Mouse (Mus musculus): ENCODE measurements around the gene Cpa3. TPM values are rescaled to one million over a fixed set of nuclear protein-coding genes. Genes with fewer than 3 reads are reported as not detected.
A peak's percentile ranks its signal among the peaks of the same experiment; 100 is the strongest.

Gene Cpa3
- polyA plus RNA-seq, 1 experiment from 2014 or later, result not detected

DNA sequence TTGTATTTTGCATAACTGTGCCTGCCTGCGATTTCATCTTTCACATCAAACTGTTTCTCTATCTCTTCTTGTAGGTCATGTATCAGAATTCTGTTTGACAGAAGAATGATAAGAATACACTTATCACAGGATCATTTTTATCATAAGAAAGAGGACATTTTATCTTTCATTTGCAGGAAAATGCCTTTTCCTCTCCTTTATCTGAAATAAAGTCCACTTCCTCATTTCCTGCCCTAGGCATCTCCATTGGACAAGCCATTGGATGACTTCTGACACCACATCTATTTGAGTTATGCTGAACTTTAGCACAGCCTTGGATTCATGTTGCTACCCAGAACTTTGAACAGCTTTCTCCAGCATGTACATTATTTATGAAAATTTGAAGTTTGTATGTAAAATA lies 13.0 kb downstream of the Cpa3 start:
- WGBS, result 89% methylated on average over 1 of the region's 1 CpGs
- Histone ChIP-seq H3K4me1 (ENCODE audit: control insufficient read depth, insufficient read depth, low read depth, low read length) (no peaks in the 10 kb centered on the region), H3K27me3 (replicated peaks; ENCODE audit: control insufficient read depth, insufficient read depth, low read length) (no peaks in the 10 kb centered on the region), H3K9ac (ENCODE audit: low read depth, low read length) (no peak overlapping the region), H3K36me3 (ENCODE audit: control insufficient read depth, insufficient read depth, low read length) (no peaks in the 10 kb centered on the region), H3K9me3 (ENCODE audit: control insufficient read depth, low read length) (no peaks in the 10 kb centered on the region), H3K27ac (ENCODE audit: low read depth, low read length) (no peak overlapping the region), H3K4me2 (ENCODE audit: low read length) (no peak overlapping the region), H3K4me3 (ENCODE audit: low read length) (no peak overlapping the region)
- ATAC-seq, result no peak

DNA sequence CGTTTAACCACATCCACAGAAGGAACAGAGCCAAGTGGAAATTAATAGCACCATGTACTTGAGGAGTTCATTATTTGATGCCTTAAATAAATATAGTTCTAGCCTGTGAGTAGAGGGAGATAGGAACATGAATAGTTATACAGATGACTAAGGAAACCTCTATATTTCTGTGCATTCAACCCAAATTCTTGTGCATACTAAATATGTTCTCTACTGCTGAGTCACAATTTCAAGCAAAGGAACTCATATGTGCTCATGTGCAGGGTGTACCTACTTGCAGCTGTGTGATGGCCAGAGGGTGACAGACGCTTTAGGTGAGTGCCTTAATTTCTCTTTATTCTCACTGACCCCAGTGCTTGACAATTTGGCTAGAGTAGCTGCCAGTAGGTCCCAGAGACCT lies 16.6 kb downstream of the Cpa3 start:
- 88% methylated on average over 2 of the region's 2 CpGs for WGBS
- Histone ChIP-seq H3K4me3 (ENCODE audit: low read length) (no peak overlapping the region), H3K4me1 (ENCODE audit: control insufficient read depth, insufficient read depth, low read depth, low read length) (no peaks in the 10 kb centered on the region), H3K27me3 (replicated peaks; ENCODE audit: control insufficient read depth, insufficient read depth, low read length) (no peaks in the 10 kb centered on the region), H3K9me3 (ENCODE audit: control insufficient read depth, low read length) (no peaks in the 10 kb centered on the region), H3K9ac (ENCODE audit: low read depth, low read length) (no peak overlapping the region), H3K36me3 (ENCODE audit: control insufficient read depth, insufficient read depth, low read length) (no peaks in the 10 kb centered on the region), H3K27ac (ENCODE audit: low read depth, low read length) (no peak overlapping the region), H3K4me2 (ENCODE audit: low read length) (no peak overlapping the region)
- no peak for ATAC-seq

DNA sequence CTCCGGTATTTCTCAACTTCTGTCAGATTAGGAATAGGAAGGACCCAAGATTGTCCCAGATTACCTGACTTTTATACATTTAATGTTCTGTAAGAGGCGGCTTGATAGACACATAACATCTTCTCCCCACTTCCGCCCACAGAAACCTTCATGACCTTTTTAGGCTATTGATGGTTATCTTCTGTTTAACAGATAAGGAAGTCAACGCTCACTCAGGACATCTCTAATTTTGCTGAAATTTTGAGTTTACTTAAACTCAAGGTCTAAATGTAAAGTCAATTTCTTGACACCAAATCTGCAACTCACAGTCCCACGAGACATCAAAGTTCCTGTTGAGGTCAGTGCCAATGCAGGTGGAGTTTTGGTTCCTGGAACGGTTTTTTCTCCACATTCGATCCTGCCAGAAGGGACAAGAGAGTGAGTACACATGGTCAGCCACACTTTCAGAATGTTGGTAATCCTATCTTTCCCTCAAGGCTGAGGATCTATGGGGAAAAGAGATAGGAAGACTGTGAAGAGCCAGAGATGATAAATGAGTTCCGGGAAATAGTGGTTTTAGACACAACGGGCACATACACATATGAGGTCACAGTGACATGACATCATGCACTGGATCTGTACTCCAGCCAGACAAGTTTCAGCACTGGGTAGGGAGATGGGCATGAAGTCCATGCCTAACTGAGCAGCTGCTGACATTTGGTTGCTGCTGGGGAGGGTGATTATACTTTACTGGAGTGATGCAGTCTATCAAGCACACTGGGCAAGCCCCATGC lies 18.9 kb downstream of the Cpa3 start:
- no peak overlapping the region for H3K4me3 ChIP-seq (ENCODE audit: low read length)
- no peak overlapping the region for H3K27ac ChIP-seq (ENCODE audit: low read depth, low read length)
- no peak overlapping the region for H3K9ac ChIP-seq (ENCODE audit: low read depth, low read length)
- no peaks in the 10 kb centered on the region for H3K36me3 ChIP-seq (ENCODE audit: control insufficient read depth, insufficient read depth, low read length)
- WGBS, result 92% methylated on average over 9 of the region's 9 CpGs
- H3K9me3 ChIP-seq (ENCODE audit: control insufficient read depth, low read length), result no peaks in the 10 kb centered on the region
- H3K4me2 ChIP-seq (ENCODE audit: low read length), result no peak overlapping the region
- no peaks in the 10 kb centered on the region for H3K27me3 ChIP-seq (replicated peaks; ENCODE audit: control insufficient read depth, insufficient read depth, low read length)
- ATAC-seq, result no peak
- no peaks in the 10 kb centered on the region for H3K4me1 ChIP-seq (ENCODE audit: control insufficient read depth, insufficient read depth, low read depth, low read length)

DNA sequence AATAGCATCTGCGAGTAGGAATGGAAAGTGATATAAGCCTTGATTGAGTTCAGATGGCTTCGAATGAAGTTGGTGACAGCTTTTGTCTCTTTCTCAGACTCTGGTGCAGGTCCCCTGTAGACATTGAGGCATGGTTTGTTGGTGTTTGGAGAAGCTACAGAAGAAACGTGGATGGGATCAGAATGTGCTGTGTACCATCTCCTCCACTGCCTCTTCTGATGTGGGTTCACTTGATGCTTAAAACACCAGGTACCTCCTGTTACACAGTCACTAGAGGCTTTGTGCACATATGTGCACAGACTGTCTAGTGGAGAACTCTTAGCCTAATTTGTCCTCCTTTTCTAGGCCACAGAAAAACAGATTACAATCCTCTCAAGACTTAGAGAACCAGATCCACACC lies 19.8 kb downstream of the Cpa3 start:
- no peak overlapping the region for H3K4me3 ChIP-seq (ENCODE audit: low read length)
- no peak overlapping the region for H3K27ac ChIP-seq (ENCODE audit: low read depth, low read length)
- H3K4me1 ChIP-seq (ENCODE audit: control insufficient read depth, insufficient read depth, low read depth, low read length), result no peaks in the 10 kb centered on the region
- no peak for ATAC-seq
- H3K9me3 ChIP-seq (ENCODE audit: control insufficient read depth, low read length), result no peaks in the 10 kb centered on the region
- H3K9ac ChIP-seq (ENCODE audit: low read depth, low read length), result no peak overlapping the region
- WGBS, result 81% methylated on average over 3 of the region's 3 CpGs
- H3K36me3 ChIP-seq (ENCODE audit: control insufficient read depth, insufficient read depth, low read length), result no peaks in the 10 kb centered on the region
- H3K4me2 ChIP-seq (ENCODE audit: low read length), result no peak overlapping the region
- no peaks in the 10 kb centered on the region for H3K27me3 ChIP-seq (replicated peaks; ENCODE audit: control insufficient read depth, insufficient read depth, low read length)

DNA sequence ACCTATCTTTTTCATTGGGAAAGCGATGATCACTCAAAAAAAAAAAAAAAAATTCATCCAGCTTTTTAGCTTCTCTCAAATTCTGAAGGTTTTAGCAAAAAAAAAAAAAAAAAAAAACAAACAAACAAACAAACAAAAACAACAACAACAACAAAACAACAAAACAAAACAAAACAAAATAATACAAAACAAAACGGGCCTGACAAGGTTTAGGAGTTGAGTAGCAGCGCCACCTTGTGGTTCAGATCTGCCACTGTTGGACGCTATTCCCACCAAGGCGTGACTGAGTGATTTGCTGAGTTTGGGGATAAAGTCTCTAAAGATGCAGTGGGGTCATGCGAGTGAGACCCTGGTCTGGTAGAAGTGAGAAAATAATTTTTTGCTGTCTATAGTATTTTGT lies 43.1 kb downstream of the Cpa3 start:
- Histone ChIP-seq H3K27me3 (replicated peaks; ENCODE audit: control insufficient read depth, insufficient read depth, low read length) (no peaks in the 10 kb centered on the region), H3K4me1 (ENCODE audit: control insufficient read depth, insufficient read depth, low read depth, low read length) (no peaks in the 10 kb centered on the region), H3K9me3 (ENCODE audit: control insufficient read depth, low read length) (no peaks in the 10 kb centered on the region), H3K9ac (ENCODE audit: low read depth, low read length) (no peak overlapping the region), H3K36me3 (ENCODE audit: control insufficient read depth, insufficient read depth, low read length) (no peaks in the 10 kb centered on the region), H3K27ac (ENCODE audit: low read depth, low read length) (no peak overlapping the region), H3K4me2 (ENCODE audit: low read length) (no peak overlapping the region), H3K4me3 (ENCODE audit: low read length) (no peak overlapping the region)
- ATAC-seq, result peak; percentile 72; the same call in 1 of the 2 replicates
- WGBS, result 32% methylated on average over 6 of the region's 6 CpGs

DNA sequence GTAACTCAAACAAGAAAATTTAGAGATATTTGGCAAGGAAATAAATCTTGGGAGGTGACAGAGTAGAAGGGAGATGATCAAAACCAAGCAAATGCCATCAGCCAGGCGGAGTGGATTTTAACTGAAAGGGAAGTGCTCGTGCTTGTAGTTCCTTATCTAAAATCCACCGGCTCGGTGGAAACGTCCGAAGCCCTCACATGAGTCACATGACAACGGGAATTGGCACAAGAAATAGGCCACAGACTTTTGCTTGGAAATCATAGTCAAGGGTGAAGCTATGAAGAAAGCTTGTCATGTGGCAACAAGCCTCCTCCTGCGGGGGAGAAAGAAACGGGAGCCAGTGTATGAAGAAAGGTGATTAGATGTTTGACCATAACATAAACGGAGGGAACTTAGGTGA lies 44.1 kb downstream of the Cpa3 start:
- Histone ChIP-seq H3K4me1 (ENCODE audit: control insufficient read depth, insufficient read depth, low read depth, low read length) (no peaks in the 10 kb centered on the region), H3K4me2 (ENCODE audit: low read length) (no peak overlapping the region), H3K27ac (ENCODE audit: low read depth, low read length) (no peak overlapping the region), H3K4me3 (ENCODE audit: low read length) (no peak overlapping the region), H3K9ac (ENCODE audit: low read depth, low read length) (no peak overlapping the region), H3K9me3 (ENCODE audit: control insufficient read depth, low read length) (no peaks in the 10 kb centered on the region), H3K27me3 (replicated peaks; ENCODE audit: control insufficient read depth, insufficient read depth, low read length) (no peaks in the 10 kb centered on the region), H3K36me3 (ENCODE audit: control insufficient read depth, insufficient read depth, low read length) (no peaks in the 10 kb centered on the region)
- ATAC-seq, result no peak
- 91% methylated on average over 10 of the region's 10 CpGs for WGBS

DNA sequence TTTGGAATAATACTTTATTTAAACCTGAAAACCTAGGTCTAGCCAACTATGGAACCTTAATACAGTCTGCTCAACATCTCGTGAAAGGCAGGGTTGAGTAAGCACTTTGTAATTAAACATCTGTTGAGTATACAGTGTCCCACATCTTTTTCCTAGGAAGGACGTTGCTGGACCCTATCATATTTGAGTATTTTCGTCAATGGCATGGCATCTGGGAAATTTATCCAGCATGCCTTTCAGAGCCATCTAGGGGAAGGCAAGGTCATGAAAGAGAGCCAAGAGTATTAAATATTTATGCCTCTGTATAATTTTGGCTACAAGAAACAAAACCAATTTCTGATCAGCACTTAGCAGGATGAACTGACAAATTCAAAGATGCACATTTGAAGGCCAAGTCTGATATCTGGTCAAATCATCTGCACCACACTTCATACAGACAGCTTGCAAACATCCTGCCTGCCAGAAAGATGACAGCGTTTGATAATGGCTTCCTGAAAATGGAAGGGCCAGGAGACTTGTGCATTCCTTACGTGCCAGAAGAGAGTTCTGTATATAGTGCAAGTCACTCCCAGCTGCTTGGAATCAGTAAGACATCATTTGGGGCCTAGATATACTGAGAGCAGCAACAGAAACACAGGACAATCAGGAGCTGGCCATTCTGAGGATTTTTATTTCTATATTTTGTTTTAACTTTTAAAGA lies 52.9 kb downstream of the Cpa3 start:
- Histone ChIP-seq H3K4me2 (ENCODE audit: low read length) (no peak overlapping the region), H3K27me3 (replicated peaks; ENCODE audit: control insufficient read depth, insufficient read depth, low read length) (no peaks in the 10 kb centered on the region), H3K9me3 (ENCODE audit: control insufficient read depth, low read length) (no peaks in the 10 kb centered on the region), H3K9ac (ENCODE audit: low read depth, low read length) (no peak overlapping the region), H3K4me1 (ENCODE audit: control insufficient read depth, insufficient read depth, low read depth, low read length) (no peaks in the 10 kb centered on the region), H3K36me3 (ENCODE audit: control insufficient read depth, insufficient read depth, low read length) (no peaks in the 10 kb centered on the region), H3K4me3 (ENCODE audit: low read length) (no peak overlapping the region), H3K27ac (ENCODE audit: low read depth, low read length) (no peak overlapping the region)
- WGBS, result 79% methylated on average over 5 of the region's 5 CpGs
- ATAC-seq, result no peak

DNA sequence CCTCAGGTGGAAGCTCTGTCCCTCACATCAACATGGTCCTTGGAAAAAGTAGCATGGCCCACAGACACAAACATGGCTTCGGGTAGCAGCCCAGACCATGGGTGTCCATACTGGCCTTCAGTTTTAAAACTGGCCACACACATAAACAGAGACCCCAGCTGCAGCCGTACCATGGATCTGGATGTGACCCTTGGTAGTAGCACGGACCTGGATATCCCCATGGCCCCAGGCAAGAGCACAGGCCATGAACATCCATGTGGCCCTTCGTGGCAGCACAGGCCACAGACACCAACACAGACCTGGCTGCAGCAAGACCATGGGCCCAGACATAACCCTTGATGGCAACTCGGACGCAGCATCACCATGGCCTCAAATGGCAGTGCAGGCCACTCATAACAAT lies 69.6 kb downstream of the Cpa3 start:
- Histone ChIP-seq H3K9me3 (ENCODE audit: control insufficient read depth, low read length) (no peaks in the 10 kb centered on the region), H3K36me3 (ENCODE audit: control insufficient read depth, insufficient read depth, low read length) (no peaks in the 10 kb centered on the region), H3K9ac (ENCODE audit: low read depth, low read length) (no peak overlapping the region), H3K27ac (ENCODE audit: low read depth, low read length) (no peak overlapping the region), H3K27me3 (replicated peaks; ENCODE audit: control insufficient read depth, insufficient read depth, low read length) (no peaks in the 10 kb centered on the region), H3K4me1 (ENCODE audit: control insufficient read depth, insufficient read depth, low read depth, low read length) (no peaks in the 10 kb centered on the region), H3K4me2 (ENCODE audit: low read length) (no peak overlapping the region), H3K4me3 (ENCODE audit: low read length) (no peak overlapping the region)
- no peak for ATAC-seq
- WGBS, result 90% methylated on average over 6 of the region's 6 CpGs

DNA sequence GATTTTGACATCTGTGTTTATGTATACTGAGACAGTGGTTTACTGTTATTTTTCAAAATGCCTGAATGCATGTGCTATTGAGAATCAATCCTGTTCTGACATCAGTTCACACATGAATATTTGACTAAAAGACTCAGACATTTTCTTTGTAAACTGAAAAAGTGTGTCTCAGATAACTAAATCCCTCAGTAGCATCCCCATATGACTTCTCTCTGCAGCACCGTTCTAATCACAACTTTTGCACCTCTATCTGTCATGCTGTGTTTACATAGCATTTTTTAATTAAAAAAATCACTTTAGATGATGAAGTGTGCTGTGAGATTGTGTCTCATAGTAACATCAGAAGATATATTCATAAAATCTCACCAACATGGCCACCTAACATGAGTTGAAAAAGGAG lies 74.5 kb downstream of the Cpa3 start:
- Histone ChIP-seq H3K4me3 (ENCODE audit: low read length) (no peak overlapping the region), H3K9me3 (ENCODE audit: control insufficient read depth, low read length) (no peaks in the 10 kb centered on the region), H3K27ac (ENCODE audit: low read depth, low read length) (no peak overlapping the region), H3K27me3 (replicated peaks; ENCODE audit: control insufficient read depth, insufficient read depth, low read length) (no peaks in the 10 kb centered on the region), H3K4me2 (ENCODE audit: low read length) (no peak overlapping the region), H3K4me1 (ENCODE audit: control insufficient read depth, insufficient read depth, low read depth, low read length) (no peaks in the 10 kb centered on the region), H3K36me3 (ENCODE audit: control insufficient read depth, insufficient read depth, low read length) (no peaks in the 10 kb centered on the region), H3K9ac (ENCODE audit: low read depth, low read length) (no peak overlapping the region)
- 86% methylated on average over 1 of the region's 1 CpGs for WGBS
- no peak for ATAC-seq

Measured in hindbrain, embryonic 16.5 days (tissue).